Mouse (Mus musculus): ENCODE data around the gene Nxf1. TPM values are rescaled to one million over a fixed set of nuclear protein-coding genes. Genes with fewer than 3 reads are reported as not detected.

Gene Nxf1
- polyA plus RNA-seq, 1 experiment from 2014 or later, result 230 TPM

DNA sequence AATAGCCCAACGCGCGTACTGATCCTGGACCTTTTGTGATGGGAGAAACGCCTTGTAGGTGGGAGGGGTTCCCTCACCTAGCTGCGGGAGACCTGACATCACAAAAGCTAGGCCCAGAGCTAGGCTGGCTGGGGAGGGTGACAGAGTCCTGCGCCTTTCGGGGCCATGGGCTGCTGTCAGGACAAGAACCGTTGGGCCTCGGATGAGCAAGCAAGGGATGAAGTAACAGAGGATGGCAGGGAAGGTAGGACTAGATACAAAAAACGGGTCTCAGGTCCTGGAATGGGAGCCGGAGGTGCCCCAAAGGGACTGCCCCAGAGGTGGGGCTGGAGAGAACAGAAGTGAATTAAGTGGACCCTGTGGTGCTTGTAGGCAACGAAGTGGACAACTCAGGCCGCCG, 16.3 kb upstream of the Nxf1 start, which contains the start of gene 1700092M07Rik:
1700092M07Rik (plus strand) TSS at position 116 of the 400 bp plus-strand sequence.
- peaks cover 2% of the 10 kb centered on the region; the same call in 1 of the 2 replicates for H3K4me1 ChIP-seq (ENCODE audit: control insufficient read depth, insufficient read depth, low read length)
- H3K9ac ChIP-seq (replicated peaks; ENCODE audit: low read length), result peak within 1 kb of the TSS; percentile 65
- H3K9me3 ChIP-seq (replicated peaks; ENCODE audit: control insufficient read depth, low read length), result no peaks in the 10 kb centered on the region
- peak within 1 kb of the TSS; percentile 69; the same call in 1 of the 2 replicates for H3K27ac ChIP-seq (replicated peaks; ENCODE audit: low read depth, low read length)
- ATAC-seq (replicated peaks; ENCODE audit: insufficient number of reproducible peaks, low FRiP score, low TSS enrichment, low read depth), result peak; percentile 37
- H3K4me2 ChIP-seq (ENCODE audit: low read depth, low read length), result peak within 1 kb of the TSS; percentile 23
- peak within 1 kb of the TSS; percentile 80 for H3K4me3 ChIP-seq (ENCODE audit: low read depth, low read length)
- H3K36me3 ChIP-seq (replicated peaks; ENCODE audit: control insufficient read depth, insufficient read depth, low read depth, low read length), result no peaks in the 10 kb centered on the region; the same call in none of the 2 replicates
- no peak for DNase-seq (ENCODE audit: low spot score)
- 69% methylated on average over 14 of the region's 14 CpGs for WGBS
- no peaks in the 10 kb centered on the region for H3K27me3 ChIP-seq (ENCODE audit: control insufficient read depth, insufficient read depth, low read length)

DNA sequence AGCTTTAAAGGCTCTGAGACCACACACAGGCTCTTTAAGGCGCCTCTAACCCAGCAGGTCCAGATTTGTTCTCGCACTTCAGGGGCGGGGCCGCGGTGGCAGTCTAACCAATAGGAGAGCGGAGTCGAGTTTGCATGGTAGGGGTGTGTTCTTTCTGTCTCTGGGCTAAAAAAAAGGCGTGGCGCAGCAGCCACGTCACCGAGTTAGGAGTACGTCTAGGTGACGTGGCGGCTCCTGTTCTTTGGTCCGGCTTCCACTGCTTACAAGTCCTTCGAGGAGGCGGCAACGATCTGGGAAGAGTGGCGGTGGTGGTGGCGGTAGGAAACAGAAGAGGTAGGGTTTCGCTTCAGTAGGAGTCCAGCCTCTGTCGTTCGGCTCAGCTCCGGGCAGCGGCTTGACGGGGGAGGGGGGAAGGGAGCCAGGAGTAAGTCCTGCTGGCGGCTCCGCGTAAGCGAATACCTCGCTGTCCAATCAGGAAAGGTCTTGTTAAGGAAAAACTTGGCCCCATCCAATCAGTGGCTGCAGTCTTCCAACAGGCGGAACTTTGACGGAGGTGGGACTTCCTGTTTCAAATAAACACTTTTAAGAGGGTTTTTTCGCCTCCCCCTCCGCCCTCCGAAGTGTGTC, 15.5 kb upstream of the Nxf1 start, which contains the start of gene Stx5a:
Stx5a (plus strand) TSS at position 171 of the 627 bp plus-strand sequence.
- Histone ChIP-seq H3K27me3 (ENCODE audit: control insufficient read depth, insufficient read depth, low read length) (no peaks in the 10 kb centered on the region), H3K4me2 (ENCODE audit: low read depth, low read length) (peak within 1 kb of the TSS; percentile 67), H3K27ac (replicated peaks; ENCODE audit: low read depth, low read length) (peak within 1 kb of the TSS; percentile 69; the same call in 1 of the 2 replicates), H3K36me3 (replicated peaks; ENCODE audit: control insufficient read depth, insufficient read depth, low read depth, low read length) (no peaks in the 10 kb centered on the region; the same call in none of the 2 replicates), H3K4me3 (ENCODE audit: low read depth, low read length) (peak within 1 kb of the TSS; percentile 80), H3K9me3 (replicated peaks; ENCODE audit: control insufficient read depth, low read length) (no peaks in the 10 kb centered on the region), H3K9ac (replicated peaks; ENCODE audit: low read length) (peak within 1 kb of the TSS; percentile 88), H3K4me1 (ENCODE audit: control insufficient read depth, insufficient read depth, low read length) (peaks cover 2% of the 10 kb centered on the region; the same call in 1 of the 2 replicates)
- ATAC-seq (replicated peaks; ENCODE audit: insufficient number of reproducible peaks, low FRiP score, low TSS enrichment, low read depth) (peak; percentile 97), DNase-seq (ENCODE audit: low spot score) (peak; percentile 98)
- under 1% methylated on average over 36 of the region's 36 CpGs for WGBS

GRCm38 (mm10) chr19:8742176-8742575, 14.7 kb upstream of the Nxf1 start:
- WGBS, result 16% methylated on average over 14 of the region's 14 CpGs
- no peak for ATAC-seq (replicated peaks; ENCODE audit: insufficient number of reproducible peaks, low FRiP score, low TSS enrichment, low read depth)
- peak overlapping the region; percentile 80 for H3K4me3 ChIP-seq (ENCODE audit: low read depth, low read length)
- H3K4me2 ChIP-seq (ENCODE audit: low read depth, low read length), result peak overlapping the region; percentile 67
- no peaks in the 10 kb centered on the region for H3K27me3 ChIP-seq (ENCODE audit: control insufficient read depth, insufficient read depth, low read length)
- no peaks in the 10 kb centered on the region for H3K9me3 ChIP-seq (replicated peaks; ENCODE audit: control insufficient read depth, low read length)
- H3K4me1 ChIP-seq (ENCODE audit: control insufficient read depth, insufficient read depth, low read length), result peaks cover 2% of the 10 kb centered on the region; the same call in 1 of the 2 replicates
- no peak overlapping the region for H3K27ac ChIP-seq (replicated peaks; ENCODE audit: low read depth, low read length)
- DNase-seq (ENCODE audit: low spot score), result no peak
- peak overlapping the region; percentile 88 for H3K9ac ChIP-seq (replicated peaks; ENCODE audit: low read length)
- H3K36me3 ChIP-seq (replicated peaks; ENCODE audit: control insufficient read depth, insufficient read depth, low read depth, low read length), result no peaks in the 10 kb centered on the region; the same call in none of the 2 replicates

GRCm38 (mm10) chr19:8745382-8745781, 11.5 kb upstream of the Nxf1 start:
- H3K27ac ChIP-seq (replicated peaks; ENCODE audit: low read depth, low read length), result no peak overlapping the region
- no peaks in the 10 kb centered on the region for H3K27me3 ChIP-seq (ENCODE audit: control insufficient read depth, insufficient read depth, low read length)
- H3K4me2 ChIP-seq (ENCODE audit: low read depth, low read length), result no peak overlapping the region
- H3K9ac ChIP-seq (replicated peaks; ENCODE audit: low read length), result no peak overlapping the region
- DNase-seq (ENCODE audit: low spot score) (no peak), ATAC-seq (replicated peaks; ENCODE audit: insufficient number of reproducible peaks, low FRiP score, low TSS enrichment, low read depth) (no peak)
- peaks cover under 1% of the 10 kb centered on the region for H3K36me3 ChIP-seq (replicated peaks; ENCODE audit: control insufficient read depth, insufficient read depth, low read depth, low read length)
- 93% methylated on average over 1 of the region's 1 CpGs for WGBS
- peaks cover 2% of the 10 kb centered on the region; the same call in 1 of the 2 replicates for H3K4me1 ChIP-seq (ENCODE audit: control insufficient read depth, insufficient read depth, low read length)
- H3K9me3 ChIP-seq (replicated peaks; ENCODE audit: control insufficient read depth, low read length), result no peaks in the 10 kb centered on the region
- H3K4me3 ChIP-seq (ENCODE audit: low read depth, low read length), result no peak overlapping the region

GRCm38 (mm10) chr19:8747368-8747767, 9.5 kb upstream of the Nxf1 start:
- Histone ChIP-seq H3K36me3 (replicated peaks; ENCODE audit: control insufficient read depth, insufficient read depth, low read depth, low read length) (peaks cover 8% of the 10 kb centered on the region), H3K4me2 (ENCODE audit: low read depth, low read length) (no peak overlapping the region), H3K27ac (replicated peaks; ENCODE audit: low read depth, low read length) (no peak overlapping the region), H3K4me1 (ENCODE audit: control insufficient read depth, insufficient read depth, low read length) (no peaks in the 10 kb centered on the region), H3K9me3 (replicated peaks; ENCODE audit: control insufficient read depth, low read length) (no peaks in the 10 kb centered on the region), H3K27me3 (ENCODE audit: control insufficient read depth, insufficient read depth, low read length) (no peaks in the 10 kb centered on the region), H3K4me3 (ENCODE audit: low read depth, low read length) (no peak overlapping the region), H3K9ac (replicated peaks; ENCODE audit: low read length) (no peak overlapping the region)
- WGBS, result 76% methylated on average over 2 of the region's 2 CpGs
- DNase-seq (ENCODE audit: low spot score), result peak; percentile 4
- no peak for ATAC-seq (replicated peaks; ENCODE audit: insufficient number of reproducible peaks, low FRiP score, low TSS enrichment, low read depth)

- no peaks in the 10 kb centered on the region for H3K27me3 ChIP-seq (ENCODE audit: control insufficient read depth, insufficient read depth, low read length)
- H3K4me2 ChIP-seq (ENCODE audit: low read depth, low read length), result no peak overlapping the region
- H3K9me3 ChIP-seq (replicated peaks; ENCODE audit: control insufficient read depth, low read length), result no peaks in the 10 kb centered on the region
- DNase-seq (ENCODE audit: low spot score), result no peak
- WGBS, result 81% methylated on average over 3 of the region's 3 CpGs
- H3K4me1 ChIP-seq (ENCODE audit: control insufficient read depth, insufficient read depth, low read length), result no peaks in the 10 kb centered on the region
- no peak for ATAC-seq (replicated peaks; ENCODE audit: insufficient number of reproducible peaks, low FRiP score, low TSS enrichment, low read depth)
- H3K9ac ChIP-seq (replicated peaks; ENCODE audit: low read length), result no peak overlapping the region
- no peak overlapping the region for H3K4me3 ChIP-seq (ENCODE audit: low read depth, low read length)
- H3K27ac ChIP-seq (replicated peaks; ENCODE audit: low read depth, low read length), result no peak overlapping the region
- peaks cover 12% of the 10 kb centered on the region for H3K36me3 ChIP-seq (replicated peaks; ENCODE audit: control insufficient read depth, insufficient read depth, low read depth, low read length)
Measured at GRCm38 (mm10) chr19:8755652-8756051, 1.2 kb upstream of the Nxf1 start.

DNA sequence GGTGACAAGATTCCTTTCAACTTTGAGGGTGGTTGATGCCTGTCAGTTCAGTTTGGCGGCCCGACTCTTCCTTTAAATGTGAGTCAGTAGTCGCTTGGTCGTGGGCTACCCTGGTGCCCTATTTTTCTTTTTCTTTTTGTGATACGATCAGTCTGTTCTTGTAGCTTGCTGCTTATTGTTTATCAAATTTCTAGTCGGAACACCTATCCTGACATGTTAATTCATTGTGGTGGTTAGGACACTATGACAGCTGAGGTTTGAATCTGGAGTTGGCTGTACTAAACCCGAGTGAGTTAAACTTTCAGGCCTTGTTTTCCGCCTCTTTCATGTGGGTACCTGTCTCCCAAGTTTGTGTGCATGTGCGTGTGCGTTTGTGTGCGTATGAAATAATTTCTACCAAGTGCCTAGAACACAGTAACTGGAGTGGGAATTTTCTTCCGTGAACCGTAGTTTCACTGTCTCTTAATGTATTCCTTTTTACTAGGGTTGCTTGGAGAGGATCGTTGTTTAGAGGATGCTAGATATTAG, 662 bp downstream of the Nxf1 start:
- H3K9ac ChIP-seq (replicated peaks; ENCODE audit: low read length), result peak overlapping the region; percentile 95
- peak overlapping the region; percentile 71 for H3K4me2 ChIP-seq (ENCODE audit: low read depth, low read length)
- no peaks in the 10 kb centered on the region for H3K27me3 ChIP-seq (ENCODE audit: control insufficient read depth, insufficient read depth, low read length)
- peak overlapping the region; percentile 85 for H3K27ac ChIP-seq (replicated peaks; ENCODE audit: low read depth, low read length)
- no peaks in the 10 kb centered on the region for H3K4me1 ChIP-seq (ENCODE audit: control insufficient read depth, insufficient read depth, low read length)
- H3K36me3 ChIP-seq (replicated peaks; ENCODE audit: control insufficient read depth, insufficient read depth, low read depth, low read length), result peaks cover 7% of the 10 kb centered on the region
- 7% methylated on average over 14 of the region's 14 CpGs for WGBS
- DNase-seq (ENCODE audit: low spot score) (no peak), ATAC-seq (replicated peaks; ENCODE audit: insufficient number of reproducible peaks, low FRiP score, low TSS enrichment, low read depth) (no peak)
- H3K4me3 ChIP-seq (ENCODE audit: low read depth, low read length), result peak overlapping the region; percentile 96
- H3K9me3 ChIP-seq (replicated peaks; ENCODE audit: control insufficient read depth, low read length), result no peaks in the 10 kb centered on the region

DNA sequence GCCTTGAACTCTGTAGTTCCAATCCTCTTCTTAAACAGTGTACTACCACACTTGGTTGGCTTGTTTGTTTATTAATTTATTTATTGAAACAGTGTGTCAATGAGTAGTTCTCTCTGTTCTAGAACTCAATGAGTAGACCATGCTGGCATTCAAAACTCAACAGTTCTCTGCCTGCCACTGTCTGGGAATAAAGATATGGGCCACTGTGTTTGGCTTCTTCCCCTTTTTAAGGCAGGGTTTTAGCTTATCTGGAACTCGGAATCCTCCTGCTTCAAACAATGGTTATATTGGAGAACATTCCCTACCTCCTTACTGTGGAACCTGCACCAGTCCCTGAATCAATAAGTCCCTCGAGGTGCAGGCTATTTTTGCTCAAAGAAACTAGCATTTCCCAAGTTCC, 2.0 kb downstream of the Nxf1 start:
- H3K36me3 ChIP-seq (replicated peaks; ENCODE audit: control insufficient read depth, insufficient read depth, low read depth, low read length), result peaks cover 11% of the 10 kb centered on the region
- ATAC-seq (replicated peaks; ENCODE audit: insufficient number of reproducible peaks, low FRiP score, low TSS enrichment, low read depth) (no peak), DNase-seq (ENCODE audit: low spot score) (no peak)
- no peak overlapping the region for H3K9ac ChIP-seq (replicated peaks; ENCODE audit: low read length)
- H3K27me3 ChIP-seq (ENCODE audit: control insufficient read depth, insufficient read depth, low read length), result no peaks in the 10 kb centered on the region
- no peaks in the 10 kb centered on the region for H3K9me3 ChIP-seq (replicated peaks; ENCODE audit: control insufficient read depth, low read length)
- H3K4me3 ChIP-seq (ENCODE audit: low read depth, low read length), result no peak overlapping the region
- 83% methylated on average over 2 of the region's 2 CpGs for WGBS
- no peak overlapping the region for H3K27ac ChIP-seq (replicated peaks; ENCODE audit: low read depth, low read length)
- H3K4me2 ChIP-seq (ENCODE audit: low read depth, low read length), result no peak overlapping the region; the same call in 1 of the 2 replicates
- no peaks in the 10 kb centered on the region for H3K4me1 ChIP-seq (ENCODE audit: control insufficient read depth, insufficient read depth, low read length)
